Mouse (Mus musculus): ENCODE data around the gene Mgat5. TPM values are rescaled to one million over a fixed set of nuclear protein-coding genes. Genes with fewer than 3 reads are reported as not detected.

Gene Mgat5
- polyA plus RNA-seq (2012; rRNA removed) = 17.8 and 18.4 TPM in 2 replicates

GRCm38 (mm10) chr1:127204817-127205485, at the start of gene Mgat5:
TSS of gene Mgat5 (plus strand) at chr1:127205015.

All from central nervous system, embryonic 14 days (tissue).